Mouse (Mus musculus) left cerebral cortex, postnatal 4 days (tissue): ENCODE data around the gene Cbx2. TPM values are rescaled to one million over a fixed set of nuclear protein-coding genes. Genes with fewer than 3 reads are reported as not detected.

ENCODE experiments used
- total RNA-seq, 2 experiments: library from RNA; stranded (reverse); gene quantifications; 2 replicates each; pipeline ENCODE4 v1.2.3; 2021

Cbx2 gene
- total RNA-seq, 2 experiments from 2014 or later = 6.8 to 7.4 TPM

Other genes with a start within 250 kb of the Cbx2 start
- gene Rbfox3, start 111.4 kb upstream of the Cbx2 start, total RNA-seq = 100 to 1,000 TPM; 185 to 192 TPM
- not detected for gene Enpp7, start 34.8 kb upstream of the Cbx2 start, total RNA-seq
- gene Cbx8, start 18.0 kb downstream of the Cbx2 start, total RNA-seq = 10 to 100 TPM; 13.0 to 15.6 TPM
- gene Cbx4, start 63.3 kb downstream of the Cbx2 start, total RNA-seq = 10 to 100 TPM; 40.8 to 45.2 TPM
- 100 to 1,000 TPM; 217 to 222 TPM for gene Tbc1d16, start 205.5 kb downstream of the Cbx2 start, total RNA-seq
- gene Ccdc40, start 205.6 kb downstream of the Cbx2 start, total RNA-seq = 1 to 10 TPM; 7.3 to 8.5 TPM
- 100 to 1,000 TPM in 1 of 2 experiments, 10 to 100 TPM in 1; 86.9 to 104 TPM for gene Gaa, start 244.9 kb downstream of the Cbx2 start, total RNA-seq